Mouse (Mus musculus) embryo, embryonic 11 days (tissue): ENCODE measurements around the gene Stox1.
"Not testable (repeated sequence)": the region's sequence is repeated elsewhere in the genome, so short reads cannot be mapped to it uniquely, and the experiment has no call there.

Experiments
- DNase-seq: peaks from one replicate; pipeline ENCODE4 v3.0.0-alpha.2; 2015

The Stox1 gene

GRCm38 (mm10) chr10:62725771-62726687, at the start of gene Stox1:
Stox1 (minus strand) TSS chr10:62726128.
- peak; percentile 86 for DNase-seq

GRCm38 (mm10) chr10:62750781-62751180, 24.9 kb upstream of the Stox1 start:
- DNase-seq = no peak

GRCm38 (mm10) chr10:62739961-62740737, 14.2 kb upstream of the Stox1 start:
- DNase-seq = no peak

- peak; percentile 49 for DNase-seq
Observed at GRCm38 (mm10) chr10:62736965-62737688, 11.2 kb upstream of the Stox1 start.

GRCm38 (mm10) chr10:62730826-62731225, 4.9 kb upstream of the Stox1 start:
- no peak for DNase-seq

- DNase-seq = no peak
Observed at GRCm38 (mm10) chr10:62724936-62725335, 992 bp downstream of the Stox1 start.

- no peak for DNase-seq
Observed at GRCm38 (mm10) chr10:62722701-62723100, 3.2 kb downstream of the Stox1 start.

GRCm38 (mm10) chr10:62720574-62720973, 5.4 kb downstream of the Stox1 start:
- not testable (repeated sequence) for DNase-seq

- no peak for DNase-seq
Observed at GRCm38 (mm10) chr10:62713457-62713856, 12.5 kb downstream of the Stox1 start.

- no peak for DNase-seq
Observed at GRCm38 (mm10) chr10:62703579-62703978, 22.3 kb downstream of the Stox1 start.

- no peak for DNase-seq
Observed at GRCm38 (mm10) chr10:62702436-62702835, 23.5 kb downstream of the Stox1 start.

GRCm38 (mm10) chr10:62692771-62693170, 33.2 kb downstream of the Stox1 start:
- DNase-seq = no peak

- DNase-seq = no peak
Observed at GRCm38 (mm10) chr10:62692244-62692643, 33.7 kb downstream of the Stox1 start.

GRCm38 (mm10) chr10:62687032-62687674, 38.8 kb downstream of the Stox1 start:
- peak; percentile 76 for DNase-seq

- DNase-seq = no peak
Observed at GRCm38 (mm10) chr10:62683043-62683442, 42.9 kb downstream of the Stox1 start.

- DNase-seq = no peak
Observed at GRCm38 (mm10) chr10:62679833-62680232, 46.1 kb downstream of the Stox1 start.

- DNase-seq = no peak
Observed at GRCm38 (mm10) chr10:62677329-62677728, 48.6 kb downstream of the Stox1 start.

- no peak for DNase-seq
Observed at GRCm38 (mm10) chr10:62676196-62676595, 49.7 kb downstream of the Stox1 start.

GRCm38 (mm10) chr10:62672359-62672758, 53.6 kb downstream of the Stox1 start:
- no peak for DNase-seq

- DNase-seq = no peak
Observed at GRCm38 (mm10) chr10:62669245-62669644, 56.7 kb downstream of the Stox1 start.

GRCm38 (mm10) chr10:62668463-62668862, 57.5 kb downstream of the Stox1 start:
- no peak for DNase-seq

GRCm38 (mm10) chr10:62668043-62668442, 57.9 kb downstream of the Stox1 start:
- DNase-seq = no peak
